Mouse (Mus musculus) G1E-ER4 (cell line): ENCODE data around the gene Gucd1. TPM values are rescaled to one million over a fixed set of nuclear protein-coding genes. Genes with fewer than 3 reads are reported as not detected.

Source experiments
- GATA1 ChIP-seq: IDR thresholded peaks from one replicate; pipeline ENCODE4 v1.8.0; 2012; ENCODE audit warnings: low read length, inconsistent platforms
- polyA plus RNA-seq: library from polyadenylated mRNA; stranded (reverse); fragments of >175 nt; gene quantifications from 2 replicates; pipeline ENCODE4 v1.2.3, GENCODE M21; 2012

Gene Gucd1
- polyA plus RNA-seq, 1 experiment: 25.9 TPM

DNA sequence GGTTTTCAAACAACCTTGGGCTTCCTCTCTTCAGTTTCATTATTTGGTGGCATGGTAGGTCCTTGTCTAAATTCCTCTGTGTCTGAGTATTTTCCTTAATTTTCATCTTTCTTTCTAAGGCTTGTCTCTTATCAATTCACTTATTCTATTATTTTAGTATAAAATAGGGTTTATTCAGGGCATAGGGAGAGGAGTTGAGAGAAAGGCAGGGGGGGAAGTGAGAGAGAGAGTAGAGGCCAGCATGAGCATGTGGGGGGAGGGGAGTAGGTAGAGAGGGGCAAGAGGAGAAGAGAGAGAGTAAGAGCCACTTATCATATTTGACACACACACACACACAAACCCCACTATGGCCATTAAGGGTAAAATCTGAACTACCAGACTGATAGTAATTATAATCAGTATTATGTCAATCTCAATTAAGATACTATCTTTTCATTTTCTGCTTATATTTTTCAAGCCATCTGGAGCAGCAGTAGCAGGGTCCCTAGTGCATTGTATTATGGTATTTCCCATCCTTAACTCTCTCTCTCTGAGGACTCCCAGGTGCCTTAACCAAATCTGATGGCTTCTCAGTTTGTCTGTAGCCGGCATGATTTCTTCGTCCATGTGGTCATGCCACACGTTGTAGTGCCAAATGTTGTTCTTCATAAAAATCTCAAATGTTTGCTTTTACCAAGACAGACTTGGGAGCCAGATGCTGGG, 26.4 kb downstream of the Gucd1 start:
- no peak for TF ChIP-seq GATA1

GRCm38 (mm10) chr10:75490731-75491130, 27.0 kb downstream of the Gucd1 start:
- TF ChIP-seq GATA1: no peak

- no peak for TF ChIP-seq GATA1
These were observed 28.2 kb downstream of the Gucd1 start for GRCm38 (mm10) chr10:75489522-75489921.

- TF ChIP-seq GATA1: no peak
These were observed 30.6 kb downstream of the Gucd1 start for GRCm38 (mm10) chr10:75487131-75487530.

GRCm38 (mm10) chr10:75486086-75486979, 31.4 kb downstream of the Gucd1 start:
- no peak for TF ChIP-seq GATA1

- no peak for TF ChIP-seq GATA1
These were observed 33.0 kb downstream of the Gucd1 start for GRCm38 (mm10) chr10:75484767-75485166.

- no peak for TF ChIP-seq GATA1
These were observed 33.7 kb downstream of the Gucd1 start for GRCm38 (mm10) chr10:75484066-75484465.

DNA sequence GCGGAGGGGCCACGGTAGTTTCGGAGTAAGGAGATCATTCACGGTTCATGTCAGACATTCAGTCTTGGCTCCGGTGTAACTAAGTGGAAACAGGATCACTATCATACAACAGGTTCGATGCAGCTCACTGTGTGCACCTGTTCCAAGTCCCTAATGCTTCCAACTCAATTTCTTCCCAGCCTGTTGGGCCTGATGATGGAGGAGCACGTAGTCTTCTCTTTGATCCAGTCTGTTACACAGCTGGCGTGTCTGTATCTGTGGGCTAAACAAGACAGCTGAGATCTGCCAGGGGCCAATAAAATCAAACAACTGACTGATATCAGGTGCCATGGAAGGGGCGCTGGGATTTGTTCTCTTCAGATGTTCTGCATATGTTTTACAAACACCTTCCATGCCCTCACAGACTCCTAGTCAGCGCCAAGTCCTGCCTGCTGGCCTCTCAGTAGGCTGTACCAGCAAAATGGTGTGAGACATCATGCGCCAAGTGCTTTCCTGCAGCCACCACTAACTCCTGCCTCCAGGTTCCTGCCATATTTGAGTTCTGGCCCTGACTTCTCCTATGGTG, 34.8 kb downstream of the Gucd1 start:
- TF ChIP-seq GATA1: no peak

GRCm38 (mm10) chr10:75482271-75482670, 35.5 kb downstream of the Gucd1 start:
- no peak for TF ChIP-seq GATA1

DNA sequence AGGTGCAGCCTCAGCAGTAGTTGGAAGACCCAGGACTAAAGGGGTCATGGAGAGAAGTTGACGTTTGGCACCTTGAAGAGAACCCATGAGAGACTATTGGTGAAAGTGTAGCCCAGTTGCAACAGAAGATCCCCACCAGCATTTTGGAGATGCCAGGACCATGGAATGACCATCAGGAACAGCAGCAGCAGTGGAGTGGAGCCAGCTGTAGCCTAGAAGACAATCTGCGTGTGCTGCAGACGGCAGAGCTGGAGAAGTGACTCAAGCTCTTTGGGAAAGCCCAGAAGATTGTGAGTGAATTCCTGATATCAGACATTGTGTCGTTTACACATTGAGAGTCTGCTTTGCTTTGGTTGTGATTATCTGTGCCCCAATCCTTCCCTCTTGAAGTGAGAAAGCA, 36.1 kb downstream of the Gucd1 start:
- TF ChIP-seq GATA1: no peak

DNA sequence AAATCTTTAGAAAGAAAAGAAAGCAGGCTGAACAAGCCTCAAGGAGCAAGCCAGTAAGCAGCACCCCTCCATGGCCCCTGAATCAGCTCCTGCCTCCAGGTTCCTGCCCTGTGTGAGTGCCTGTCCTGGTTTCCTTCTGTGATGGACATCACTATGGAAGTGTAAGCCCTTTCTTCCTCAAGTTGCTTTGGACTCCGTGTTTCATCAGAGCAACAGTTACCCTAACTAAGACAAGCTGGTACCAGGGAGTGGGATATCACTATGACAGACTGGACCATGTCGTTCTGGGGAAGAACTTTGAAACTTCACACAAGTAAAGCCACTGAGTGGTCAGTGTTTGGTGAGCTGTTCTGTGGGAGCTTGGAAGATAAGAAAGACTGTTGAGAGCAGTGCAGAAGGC, 37.8 kb downstream of the Gucd1 start:
- no peak for TF ChIP-seq GATA1

DNA sequence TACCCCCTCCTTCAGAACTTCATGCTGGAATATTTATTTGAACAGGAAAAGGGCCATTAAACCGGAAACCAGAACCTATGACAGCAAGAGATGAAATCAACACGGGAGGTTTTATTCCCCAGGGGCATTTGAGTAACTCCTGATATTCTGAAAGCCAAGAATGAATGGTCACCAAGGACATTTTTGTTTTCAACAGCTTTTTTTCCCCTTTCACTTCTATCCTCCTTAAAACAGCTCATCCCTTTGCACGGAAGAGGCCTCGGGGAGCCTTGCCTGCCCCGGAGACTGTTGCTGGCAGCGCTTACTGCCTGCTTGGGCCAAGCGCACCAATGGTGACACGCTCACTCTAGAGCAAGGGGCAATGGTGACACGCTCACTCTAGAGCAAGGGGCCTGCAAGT, 40.7 kb downstream of the Gucd1 start:
- no peak for TF ChIP-seq GATA1

DNA sequence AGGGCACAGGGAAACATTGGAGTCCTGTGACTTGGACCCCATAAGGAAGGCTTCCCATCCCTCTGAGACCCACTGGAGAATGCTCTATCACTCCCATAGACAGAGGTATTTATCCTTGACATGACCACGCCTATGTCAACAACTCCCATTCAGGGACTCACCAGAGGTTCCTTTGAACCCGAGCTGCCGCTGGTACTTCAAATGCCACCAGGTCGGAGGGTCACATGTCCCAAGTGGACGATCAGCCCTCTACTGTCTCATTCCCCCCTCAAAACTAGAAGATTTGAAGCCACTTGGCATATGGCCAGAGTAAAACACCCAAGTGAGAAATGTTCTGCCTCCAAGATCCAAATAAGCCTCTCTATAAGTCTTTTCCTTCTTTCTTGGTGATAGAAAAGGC, 43.2 kb downstream of the Gucd1 start:
- no peak for TF ChIP-seq GATA1

DNA sequence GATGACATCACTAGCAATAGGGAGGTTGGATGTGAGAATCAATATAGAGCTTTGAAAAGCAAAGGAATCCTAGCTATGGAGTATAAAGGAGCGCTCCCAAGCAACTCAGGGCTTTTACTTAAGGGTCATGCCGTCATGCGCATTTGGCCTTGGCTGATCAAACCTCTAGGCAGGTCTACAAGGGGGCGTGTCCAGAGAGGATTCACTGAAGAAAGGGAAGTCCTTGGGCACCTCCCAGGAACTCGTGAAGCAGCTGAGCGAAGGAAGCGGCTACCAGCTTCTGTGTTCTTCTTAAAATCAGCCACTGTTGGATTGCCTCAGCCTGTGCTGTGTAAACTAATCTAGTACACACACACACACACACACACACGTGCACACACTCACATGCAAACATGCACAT, 44.4 kb downstream of the Gucd1 start:
- no peak for TF ChIP-seq GATA1

GRCm38 (mm10) chr10:75465781-75466550, 51.8 kb downstream of the Gucd1 start:
- TF ChIP-seq GATA1: no peak

- no peak for TF ChIP-seq GATA1
These were observed 55.0 kb downstream of the Gucd1 start for GRCm38 (mm10) chr10:75462728-75463127.
